Mouse (Mus musculus): ENCODE results near the gene Grid1.

Gene Grid1

DNA sequence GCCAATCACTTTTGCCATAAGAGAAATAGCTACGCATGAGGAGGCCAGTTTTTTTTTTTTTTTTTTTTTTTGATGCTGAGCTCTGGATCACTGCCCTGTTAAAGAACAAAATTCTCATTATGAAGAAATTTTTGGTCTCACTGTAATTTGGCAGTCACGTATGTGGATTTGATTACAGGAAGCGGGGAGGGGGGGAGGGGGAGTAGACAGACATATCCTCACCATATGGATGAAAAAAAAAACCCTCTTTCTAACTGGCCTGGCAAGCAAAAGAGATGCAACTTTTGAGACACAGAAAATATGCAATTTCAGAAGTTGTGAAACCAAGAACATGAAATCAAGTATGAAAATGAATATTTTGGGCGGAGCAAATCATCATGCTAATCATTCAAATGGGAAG lies 573.7 kb downstream of the Grid1 start:
- DNase-seq (ENCODE audit: low read depth, low spot score): no peak

DNA sequence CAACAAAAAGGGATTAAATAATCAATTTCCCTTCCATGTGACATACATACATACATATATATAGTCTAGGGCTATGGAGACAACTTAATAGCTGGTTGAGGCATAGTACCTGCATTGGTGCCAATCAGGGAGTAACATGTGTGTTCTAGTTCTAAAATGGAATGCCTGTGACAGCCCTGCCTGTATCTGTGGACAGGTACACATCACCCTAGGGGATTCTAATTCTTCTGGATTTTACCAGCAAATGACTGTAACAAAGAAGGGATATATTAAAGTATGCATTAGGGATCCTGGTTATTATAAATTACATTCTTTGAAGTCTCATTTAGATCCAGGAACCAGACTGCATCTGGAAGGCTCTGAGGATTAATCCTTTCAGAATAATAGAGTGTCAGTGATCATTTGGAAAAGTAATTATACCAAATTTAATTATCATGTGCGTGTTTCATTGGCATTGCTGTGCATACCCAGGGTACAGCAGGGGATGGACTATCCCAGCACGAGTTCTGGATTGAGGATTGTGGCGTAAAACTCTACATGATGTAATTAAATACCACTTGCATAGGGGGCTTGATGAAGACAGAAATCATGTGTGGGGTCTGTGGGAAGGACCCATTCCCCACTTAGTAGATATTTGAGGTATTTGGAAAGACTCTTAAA lies 584.5 kb downstream of the Grid1 start:
- DNase-seq (ENCODE audit: low read depth, low spot score): no peak

DNA sequence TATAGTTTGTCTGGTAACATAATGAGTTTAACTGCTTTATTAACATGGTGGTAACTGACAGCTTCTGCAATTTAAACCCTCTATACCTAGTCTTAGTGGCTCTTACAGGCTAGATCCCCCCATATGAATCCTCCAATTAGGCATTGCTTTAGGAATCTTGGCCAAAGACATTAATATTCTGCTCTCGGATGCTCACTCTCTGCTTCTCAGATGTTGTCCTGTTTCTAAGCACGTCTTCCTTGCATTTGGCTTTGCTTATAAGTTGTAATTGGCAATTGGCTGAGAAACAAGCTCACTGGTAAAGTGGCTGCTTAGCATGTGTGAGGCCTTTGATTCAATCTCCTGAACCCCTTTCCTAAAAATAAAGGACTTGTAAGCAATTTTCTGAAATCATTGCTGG lies 610.4 kb downstream of the Grid1 start:
- DNase-seq (ENCODE audit: low read depth, low spot score): no peak

DNA sequence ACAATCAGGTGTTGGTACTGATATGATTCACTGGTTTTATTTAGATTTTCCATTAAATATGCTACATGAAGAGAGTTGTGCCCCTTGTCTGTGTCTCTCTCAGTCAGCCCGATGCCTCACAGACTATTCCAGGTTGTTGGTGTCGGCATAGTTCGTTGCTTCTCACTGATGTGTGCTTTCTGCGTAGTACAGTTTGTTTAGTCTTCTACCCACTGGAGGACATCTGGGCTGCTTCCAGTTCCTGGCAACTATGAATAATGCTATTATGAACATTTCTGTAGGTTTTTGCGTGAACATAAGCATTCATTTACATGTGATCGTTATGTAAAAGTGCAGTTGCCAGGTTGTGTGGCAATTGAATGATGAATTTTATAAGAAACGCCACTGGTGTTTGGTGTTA lies 633.8 kb downstream of the Grid1 start:
- DNase-seq (ENCODE audit: low read depth, low spot score): no peak

DNA sequence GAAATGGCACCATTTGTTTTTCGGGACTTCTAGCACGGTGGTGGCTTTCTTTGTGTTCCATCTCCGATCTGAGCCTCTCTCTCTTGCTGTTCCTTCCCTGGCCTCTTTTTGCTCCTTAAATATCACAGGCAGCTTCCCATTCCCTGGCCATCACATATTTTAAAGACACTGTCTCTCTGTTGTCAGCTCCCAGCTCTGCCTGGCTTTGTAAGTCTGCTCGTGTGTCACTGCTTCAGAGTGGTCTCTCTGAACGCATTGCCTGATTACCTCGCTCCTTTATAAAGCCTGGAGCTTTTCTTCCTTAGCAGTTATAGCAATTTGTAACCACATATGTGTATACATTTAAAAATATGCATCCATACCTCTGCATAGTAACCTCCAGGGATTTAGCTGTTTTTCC lies 648.3 kb downstream of the Grid1 start:
- no peak for DNase-seq (ENCODE audit: low read depth, low spot score)

DNA sequence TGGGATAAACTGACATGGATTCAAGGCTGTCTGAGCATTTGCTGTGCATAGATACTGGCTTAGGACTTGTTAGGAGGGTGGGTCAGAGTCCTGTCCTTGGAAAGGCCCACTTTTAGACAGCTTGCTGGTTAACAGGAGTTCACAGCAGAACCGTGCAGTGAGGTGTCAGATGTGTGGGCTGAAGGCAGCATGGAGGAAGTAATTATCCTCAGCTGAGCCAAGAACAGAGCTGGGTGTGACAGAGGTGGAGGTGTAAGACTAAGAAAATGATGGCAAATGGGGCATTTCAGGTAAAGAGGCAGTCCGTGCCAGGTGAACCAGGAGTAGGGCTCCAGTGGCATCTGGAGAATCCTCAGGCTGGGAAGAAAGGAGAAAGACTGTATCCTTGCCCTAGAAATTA lies 666.1 kb downstream of the Grid1 start:
- DNase-seq (ENCODE audit: low read depth, low spot score): no peak

DNA sequence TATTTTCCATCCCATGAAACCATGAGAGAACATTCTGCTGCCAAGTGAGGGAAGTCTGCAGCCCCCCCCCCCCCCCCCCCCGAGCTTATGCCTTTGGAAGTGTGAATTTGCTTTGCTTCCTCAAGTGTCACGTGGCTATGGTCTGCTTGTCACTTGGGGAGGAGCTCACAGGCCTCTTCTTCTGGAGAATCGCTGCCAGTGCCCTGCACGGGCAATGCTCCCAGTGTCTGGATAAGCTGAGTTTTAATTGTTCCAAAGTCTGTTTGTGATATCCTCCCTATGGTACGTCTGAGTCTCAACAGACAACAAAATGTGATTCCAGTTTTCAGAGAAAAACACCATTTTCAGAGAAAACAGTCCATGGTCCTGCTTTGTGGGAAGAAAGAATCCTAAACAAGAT lies 682.4 kb downstream of the Grid1 start:
- DNase-seq (ENCODE audit: low read depth, low spot score): no peak

DNA sequence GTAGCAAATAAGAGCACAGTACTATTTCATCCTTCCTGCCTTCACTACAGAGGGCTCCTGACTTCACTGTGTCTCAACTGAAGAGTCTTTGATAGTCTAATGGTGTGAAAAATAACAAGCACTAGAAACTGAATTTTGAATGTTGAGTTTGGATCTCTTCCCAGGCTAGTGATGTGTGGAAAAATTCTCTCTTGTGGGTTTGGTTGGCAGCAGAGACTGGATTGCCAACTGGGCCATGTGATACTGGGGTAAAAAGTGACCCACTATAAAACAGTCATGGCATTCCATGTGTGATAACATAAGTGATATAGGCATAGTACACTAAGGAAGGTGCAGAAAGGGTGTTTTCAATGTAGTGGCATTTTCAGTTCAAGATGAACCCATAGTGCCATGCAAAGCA lies 699.5 kb downstream of the Grid1 start:
- DNase-seq (ENCODE audit: low read depth, low spot score): peak; percentile 67

DNA sequence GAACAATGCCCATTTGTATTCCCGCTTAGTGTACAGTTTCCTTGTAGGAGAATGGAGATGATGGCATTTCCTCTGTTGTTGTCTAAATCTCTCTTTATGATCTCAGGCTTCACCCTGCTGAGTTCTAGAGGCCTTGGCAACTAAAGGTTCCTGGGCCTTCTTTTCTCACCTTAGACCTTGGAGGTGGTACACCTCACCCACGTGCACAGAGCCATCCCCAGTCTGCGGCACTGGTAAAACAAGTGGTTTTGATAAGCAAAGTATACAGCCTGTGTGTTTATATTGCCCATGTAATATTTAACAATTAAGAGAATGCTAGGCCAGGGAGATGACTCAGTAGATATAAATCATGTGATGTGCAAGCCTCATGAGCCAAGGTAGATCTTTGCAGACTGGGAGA lies 718.9 kb downstream of the Grid1 start:
- no peak for DNase-seq (ENCODE audit: low read depth, low spot score)

DNA sequence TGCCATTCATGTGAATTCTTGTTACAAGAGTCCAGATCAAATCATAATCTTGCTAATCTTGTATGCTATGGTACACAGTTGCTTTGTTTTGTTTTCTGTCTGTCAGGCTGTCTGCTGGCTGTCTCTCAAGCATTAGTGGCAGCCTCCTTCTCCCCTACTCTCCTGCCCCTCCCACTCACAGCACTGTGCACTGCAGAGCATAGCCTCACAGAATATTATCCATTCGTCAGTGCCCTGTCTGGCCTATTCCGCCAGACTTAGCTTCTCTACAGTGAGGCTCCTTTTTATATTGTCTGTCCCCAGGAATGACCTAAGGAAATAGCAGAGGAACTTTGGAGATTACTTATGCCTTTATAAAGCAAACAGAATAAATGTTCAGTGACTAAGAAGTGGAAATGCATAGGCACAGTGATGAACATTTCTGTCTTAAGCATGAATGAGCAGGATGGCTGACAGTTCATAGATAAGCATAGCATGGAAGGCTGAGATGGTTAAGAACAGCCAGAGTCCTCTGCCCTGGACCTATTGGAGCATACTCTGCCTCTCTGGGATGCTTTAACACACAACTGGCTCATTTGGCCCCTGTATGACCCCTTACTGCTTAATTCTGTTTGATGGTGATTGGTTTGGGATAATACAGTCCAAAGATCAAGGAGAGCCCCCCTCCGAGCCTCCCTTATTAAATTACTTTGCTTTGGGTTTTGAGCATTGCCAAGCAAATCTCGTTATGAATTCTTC lies 721.5 kb downstream of the Grid1 start:
- no peak for DNase-seq (ENCODE audit: low read depth, low spot score)

DNA sequence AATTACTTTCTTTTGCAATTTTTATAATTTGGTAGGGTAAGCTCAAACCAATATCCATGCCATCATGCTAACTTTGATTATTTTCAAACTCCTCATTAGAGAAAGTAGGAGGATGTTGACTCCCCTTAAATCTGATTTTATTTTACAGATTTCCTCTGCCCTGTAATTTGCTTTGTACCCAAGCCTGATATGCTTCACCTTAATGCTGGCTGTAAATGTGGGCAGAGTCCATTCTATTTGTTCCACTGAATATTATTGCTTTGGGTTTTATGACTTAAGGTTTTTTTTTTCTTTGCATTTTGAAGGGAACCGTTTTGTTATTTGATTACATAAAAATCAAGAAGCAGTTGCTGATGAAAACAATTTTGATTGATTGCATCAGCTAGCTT lies 722.1 kb downstream of the Grid1 start:
- DNase-seq (ENCODE audit: low read depth, low spot score): no peak

DNA sequence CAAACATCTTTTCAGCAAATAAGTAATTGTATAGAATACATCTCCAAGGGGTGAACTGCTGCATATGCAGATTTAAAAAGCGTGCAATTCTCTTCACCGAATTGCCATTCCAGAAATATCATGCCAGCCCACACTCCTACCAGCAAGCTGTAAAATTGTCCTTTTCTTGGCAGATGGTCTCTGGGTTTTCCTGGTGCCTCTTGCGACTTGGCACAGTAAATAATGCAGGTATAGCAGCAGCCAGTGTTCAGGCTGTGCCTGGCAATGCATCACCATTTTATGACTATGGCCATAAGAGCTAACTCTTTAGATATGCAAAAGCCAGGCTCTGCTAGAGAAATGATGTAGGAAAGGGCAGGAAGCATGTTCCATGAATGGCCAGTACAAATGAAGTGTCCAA lies 734.4 kb downstream of the Grid1 start:
- no peak for DNase-seq (ENCODE audit: low read depth, low spot score)

DNA sequence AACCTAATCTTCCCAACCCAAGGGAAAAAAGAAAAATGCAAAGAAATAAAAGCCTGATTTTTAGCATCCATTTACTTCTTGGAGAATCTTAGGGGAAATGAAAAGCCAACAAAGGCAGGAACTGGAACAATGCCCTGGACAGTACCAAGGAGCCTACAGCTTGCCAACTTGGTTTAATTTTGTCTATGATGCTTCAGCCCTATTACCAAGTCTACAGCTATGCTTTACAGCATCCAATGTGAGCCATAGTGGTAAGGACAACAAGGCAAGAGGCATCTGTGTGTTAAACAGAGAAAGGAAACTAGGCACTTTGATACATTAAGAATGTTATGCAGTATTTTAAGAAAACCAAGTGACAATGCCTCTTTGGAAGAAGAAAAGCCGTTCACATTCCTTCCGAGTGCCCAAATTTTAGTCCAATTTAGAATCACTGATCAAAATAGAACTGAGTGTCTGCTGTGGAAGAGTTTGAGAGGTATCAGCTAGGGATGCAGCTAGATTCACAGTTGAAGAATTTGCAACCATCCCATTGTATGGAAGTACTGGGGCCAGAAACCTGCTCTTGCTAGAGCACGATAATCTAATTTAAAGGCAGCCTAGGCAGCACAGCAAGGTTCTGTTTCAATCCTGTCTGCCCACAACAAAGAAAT lies 741.5 kb downstream of the Grid1 start:
- DNase-seq (ENCODE audit: low read depth, low spot score): no peak

DNA sequence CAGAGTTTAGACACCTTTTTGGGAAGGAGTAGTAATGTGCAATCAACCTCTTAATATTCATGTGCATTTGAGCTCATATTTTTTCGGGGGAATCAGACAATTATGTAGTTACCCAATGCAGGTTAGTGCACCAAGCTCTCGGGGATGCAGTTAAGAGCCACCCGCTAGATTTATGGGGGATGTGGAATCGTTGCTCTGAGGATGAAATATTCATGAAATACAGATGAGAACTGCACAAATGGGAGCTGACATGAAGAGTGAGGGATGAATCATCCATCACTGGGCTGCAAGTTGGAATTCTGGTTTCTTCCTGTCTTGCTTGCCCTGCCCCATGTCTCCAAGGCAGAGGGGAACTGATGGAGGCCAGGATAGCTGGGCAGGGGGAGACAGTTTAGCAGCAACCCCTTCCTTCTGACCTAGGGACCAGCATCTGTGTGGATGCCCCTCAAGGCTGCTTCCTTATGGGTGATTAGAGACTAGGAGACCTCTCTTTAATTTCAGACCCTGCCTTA lies 753.1 kb downstream of the Grid1 start:
- DNase-seq (ENCODE audit: low read depth, low spot score): no peak

DNA sequence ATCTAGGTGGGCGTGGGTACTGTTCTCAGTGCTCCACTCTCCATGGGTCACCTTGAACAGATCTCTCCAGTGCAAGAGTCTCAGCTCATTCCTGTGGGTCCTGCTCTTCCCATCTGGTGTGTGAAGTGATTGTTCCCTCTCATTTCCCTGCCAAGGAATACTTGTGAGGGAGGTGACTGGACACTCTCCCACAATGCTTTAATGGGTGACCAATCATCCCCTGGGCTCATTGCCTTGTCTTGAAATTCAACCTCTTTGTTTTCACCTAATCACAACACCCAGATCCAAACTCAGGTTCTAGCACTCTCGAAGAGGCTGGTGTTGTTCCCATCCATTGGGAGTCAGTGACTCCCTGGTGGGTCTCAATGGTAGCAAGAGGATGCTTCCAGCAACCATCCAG lies 754.6 kb downstream of the Grid1 start:
- no peak for DNase-seq (ENCODE audit: low read depth, low spot score)

DNA sequence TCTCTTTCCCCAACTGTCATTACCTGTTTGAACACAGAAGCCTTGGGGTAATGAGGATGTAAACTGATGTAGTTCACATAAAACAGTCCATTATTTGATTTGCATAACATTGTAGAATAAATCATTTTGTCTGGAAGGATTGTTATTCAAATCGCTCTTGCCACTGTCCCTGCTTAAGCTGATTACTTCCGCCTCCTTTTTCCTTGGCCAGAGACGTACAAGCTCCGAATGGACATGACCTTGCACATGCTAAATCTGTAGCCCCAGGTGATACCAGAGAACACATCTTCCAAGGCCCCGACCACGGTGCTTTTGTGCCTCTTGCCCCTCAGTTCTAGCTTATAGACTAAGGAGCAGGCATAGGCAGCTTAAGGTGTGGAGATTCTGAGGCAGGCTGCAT lies 755.4 kb downstream of the Grid1 start:
- DNase-seq (ENCODE audit: low read depth, low spot score): no peak

DNA sequence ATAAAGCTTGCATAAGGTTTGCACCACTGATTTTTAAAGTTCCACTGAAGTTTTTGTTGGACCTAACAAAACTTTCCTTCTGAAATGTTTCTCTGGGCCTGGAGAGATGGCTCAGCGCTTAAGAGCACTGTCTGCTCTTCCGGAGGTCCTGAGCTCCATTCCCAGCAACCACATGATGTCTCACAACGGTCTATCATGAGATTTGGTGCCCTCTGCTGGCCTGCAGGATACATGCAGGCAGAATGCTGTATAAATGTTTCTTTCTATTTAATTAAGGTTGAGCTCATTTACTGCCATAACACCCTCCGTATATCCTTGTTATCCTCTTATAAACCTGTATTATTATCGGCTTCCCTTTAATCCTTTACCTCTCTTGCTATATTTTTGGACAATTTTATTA lies 805.8 kb downstream of the Grid1 start:
- DNase-seq (ENCODE audit: low read depth, low spot score): peak; percentile 4

All from 3T3-L1 (cell line).